Mouse (Mus musculus): Measurements from ENCODE around the gene Haspin.
A peak's percentile ranks its signal among the peaks of the same experiment; 100 is the strongest.
"Not testable (repeated sequence)": the region's sequence is repeated elsewhere in the genome, so short reads cannot be mapped to it uniquely, and the experiment has no call there.

The Haspin gene

GRCm38 (mm10) chr11:73146026-73146974 is 8.2 kb upstream of the Haspin start:
- no peak for ATAC-seq (ENCODE audit: low TSS enrichment)

- ATAC-seq (ENCODE audit: low TSS enrichment), result no peak
These were observed 6.2 kb upstream of the Haspin start for GRCm38 (mm10) chr11:73144261-73144681.

GRCm38 (mm10) chr11:73137116-73137515 is 978 bp downstream of the Haspin start:
- ATAC-seq (ENCODE audit: low TSS enrichment), result no peak

- ATAC-seq (ENCODE audit: low TSS enrichment), result no peak
These were observed 1.5 kb downstream of the Haspin start for GRCm38 (mm10) chr11:73136587-73136986.

- ATAC-seq (ENCODE audit: low TSS enrichment), result no peak
These were observed 3.9 kb downstream of the Haspin start for GRCm38 (mm10) chr11:73134222-73134621.

GRCm38 (mm10) chr11:73132999-73133398 is 5.1 kb downstream of the Haspin start:
- ATAC-seq (ENCODE audit: low TSS enrichment), result no peak

- peak; percentile 67; the same call in 1 of the 2 replicates for ATAC-seq (ENCODE audit: low TSS enrichment)
These were observed 7.1 kb downstream of the Haspin start for GRCm38 (mm10) chr11:73131020-73131419.

- no peak for ATAC-seq (ENCODE audit: low TSS enrichment)
These were observed 11.6 kb downstream of the Haspin start for GRCm38 (mm10) chr11:73126495-73126894.

GRCm38 (mm10) chr11:73111414-73111813 is 26.7 kb downstream of the Haspin start:
- no peak for ATAC-seq (ENCODE audit: low TSS enrichment)

- no peak for ATAC-seq (ENCODE audit: low TSS enrichment)
These were observed 28.2 kb downstream of the Haspin start for GRCm38 (mm10) chr11:73109941-73110340.

GRCm38 (mm10) chr11:73108898-73109625 is 29.0 kb downstream of the Haspin start:
- ATAC-seq (ENCODE audit: low TSS enrichment), result no peak

- no peak for ATAC-seq (ENCODE audit: low TSS enrichment)
These were observed 29.7 kb downstream of the Haspin start for GRCm38 (mm10) chr11:73108195-73108897.

- ATAC-seq (ENCODE audit: low TSS enrichment), result not testable (repeated sequence)
These were observed 30.7 kb downstream of the Haspin start for GRCm38 (mm10) chr11:73107358-73107757.

GRCm38 (mm10) chr11:73105246-73105645 is 32.8 kb downstream of the Haspin start:
- no peak for ATAC-seq (ENCODE audit: low TSS enrichment)

GRCm38 (mm10) chr11:73101308-73101707 is 36.8 kb downstream of the Haspin start:
- no peak for ATAC-seq (ENCODE audit: low TSS enrichment)

GRCm38 (mm10) chr11:73099976-73100750 is 37.9 kb downstream of the Haspin start:
- ATAC-seq (ENCODE audit: low TSS enrichment), result no peak

GRCm38 (mm10) chr11:73098860-73099259 is 39.2 kb downstream of the Haspin start:
- no peak for ATAC-seq (ENCODE audit: low TSS enrichment)

- ATAC-seq (ENCODE audit: low TSS enrichment), result no peak
These were observed 43.7 kb downstream of the Haspin start for GRCm38 (mm10) chr11:73094231-73094995.

GRCm38 (mm10) chr11:73092877-73093276 is 45.2 kb downstream of the Haspin start:
- ATAC-seq (ENCODE audit: low TSS enrichment), result no peak

- no peak for ATAC-seq (ENCODE audit: low TSS enrichment)
These were observed 46.0 kb downstream of the Haspin start for GRCm38 (mm10) chr11:73092057-73092456.
